Mouse (Mus musculus) retina, embryonic 14.5 days (tissue): ENCODE data around the gene Ptpn22.
"Not testable (repeated sequence)": the region's sequence is repeated elsewhere in the genome, so short reads cannot be mapped to it uniquely, and the experiment has no call there.

Source experiments
- DNase-seq: peaks from one replicate; pipeline ENCODE4 v3.0.0-alpha.2; 2015; ENCODE audit warnings: low spot score

Gene Ptpn22

DNA sequence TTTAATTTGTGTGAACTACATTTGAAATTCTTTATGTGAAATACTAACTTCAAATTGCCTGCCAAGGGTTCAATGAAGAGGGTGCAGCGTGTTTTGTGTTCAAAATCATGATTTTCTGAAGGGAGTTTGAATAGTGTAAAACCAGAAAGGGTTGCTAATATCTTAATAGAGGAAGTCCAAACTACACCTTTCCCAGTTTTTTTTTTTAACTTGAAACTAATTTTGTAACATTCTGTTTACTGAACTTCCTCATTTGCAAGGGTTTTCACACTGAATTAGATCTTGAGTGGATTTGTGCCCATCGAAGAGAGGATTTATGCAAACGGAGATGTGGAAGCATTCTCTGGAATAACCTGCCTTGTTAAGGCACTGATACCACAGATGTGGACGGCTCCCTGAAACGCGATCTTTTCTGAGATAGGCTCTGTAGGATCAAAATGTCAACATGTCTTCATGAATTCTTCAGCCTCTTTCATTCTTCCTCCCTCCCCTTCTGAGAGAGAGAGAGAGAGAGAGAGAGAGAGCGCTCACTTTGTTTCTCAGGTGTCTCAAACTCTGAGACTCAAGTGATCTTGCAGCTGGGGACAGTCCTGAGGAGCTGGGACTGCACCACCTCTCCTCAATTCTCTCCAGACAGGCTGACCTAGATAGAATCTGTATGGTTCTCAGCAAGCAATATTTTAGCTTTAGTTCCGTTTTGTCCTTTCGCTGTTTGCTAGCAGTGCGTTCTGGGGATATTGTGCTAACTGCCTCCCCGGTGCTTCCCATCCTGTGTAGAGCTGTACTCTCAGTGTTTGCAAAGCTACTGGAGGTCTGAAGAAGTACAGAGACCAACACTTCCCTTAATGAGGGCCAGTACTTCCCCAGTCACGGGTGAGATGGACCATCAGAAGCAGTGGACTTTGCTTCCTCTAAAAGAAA lies at the start of gene Ptpn22:
Gene Ptpn22, plus strand, starts transcription at position 915 of the 921 bp plus-strand sequence.
- no peak for DNase-seq

DNA sequence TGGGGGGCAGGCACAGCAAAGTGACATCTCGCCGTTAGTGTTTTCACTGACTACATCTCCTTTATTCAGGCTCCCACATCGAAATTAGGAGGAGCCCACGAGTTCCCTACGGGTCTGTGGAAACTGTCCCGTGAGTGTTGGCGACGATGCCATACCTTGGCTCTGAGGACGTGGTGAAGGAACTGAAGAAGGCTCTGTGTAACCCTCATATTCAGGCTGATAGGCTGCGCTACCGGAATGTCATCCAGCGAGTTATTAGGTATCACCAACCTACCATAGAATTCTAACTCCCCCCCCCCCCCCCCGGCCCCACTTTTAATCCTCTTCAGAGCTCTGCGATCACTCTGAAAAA lies 49.8 kb upstream of the Ptpn22 start:
- no peak for DNase-seq

DNA sequence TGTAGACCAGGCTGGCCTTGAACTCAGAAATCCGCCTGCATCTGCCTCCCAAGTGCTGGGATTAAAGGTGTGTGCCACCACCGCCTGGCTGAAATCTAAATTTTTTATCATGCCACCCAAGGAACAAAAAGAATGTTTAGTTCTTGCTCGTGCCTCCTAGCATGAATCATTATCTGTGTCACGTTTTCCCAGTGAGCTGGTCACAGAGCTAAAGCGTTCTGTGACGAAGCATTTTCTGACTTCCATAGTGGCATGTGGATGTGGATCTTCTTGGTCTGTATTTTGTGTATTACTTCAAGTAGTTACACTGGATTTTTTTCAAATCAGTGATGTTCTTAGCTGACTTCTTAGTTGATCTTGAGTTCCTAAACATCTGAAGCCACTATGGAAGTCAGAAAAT lies 48.6 kb upstream of the Ptpn22 start:
- no peak for DNase-seq

DNA sequence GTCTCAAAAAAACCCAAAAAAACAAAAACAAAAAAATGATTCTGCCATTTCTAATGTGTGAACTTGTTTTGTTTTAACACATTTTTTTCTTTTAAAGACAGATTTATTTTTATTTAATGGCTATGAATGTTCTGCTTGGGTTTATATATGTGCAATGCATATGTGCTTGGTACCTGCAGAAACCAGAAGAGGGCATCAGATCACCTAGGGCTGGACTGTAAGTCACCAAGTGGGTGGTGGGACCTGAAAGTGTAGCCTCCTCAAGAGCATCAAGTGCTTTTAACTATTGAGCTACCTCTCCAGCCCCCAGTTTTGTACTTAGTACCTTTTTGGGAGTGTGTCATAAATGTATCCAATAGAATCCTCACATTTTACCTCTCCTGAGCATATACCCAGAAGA lies 32.0 kb upstream of the Ptpn22 start:
- DNase-seq: no peak

DNA sequence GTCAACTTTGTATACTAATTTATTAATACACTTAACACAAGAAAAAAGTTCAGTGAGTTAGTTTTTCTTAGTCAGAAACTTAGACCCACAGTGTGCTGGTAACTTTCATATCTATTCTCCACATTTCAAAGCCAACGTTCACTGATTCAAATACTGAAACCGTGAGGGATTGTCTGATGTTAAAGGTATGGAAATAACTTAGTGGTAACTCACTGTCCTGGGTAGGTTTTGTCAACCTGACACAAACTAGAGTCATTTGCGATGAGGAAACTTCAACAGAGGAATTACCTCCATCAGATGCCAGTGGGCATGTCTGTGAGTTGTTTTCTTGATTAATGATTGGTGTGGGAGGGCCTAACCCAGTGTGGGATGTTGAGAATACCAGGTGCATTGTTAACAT lies 30.6 kb upstream of the Ptpn22 start:
- DNase-seq: no peak

DNA sequence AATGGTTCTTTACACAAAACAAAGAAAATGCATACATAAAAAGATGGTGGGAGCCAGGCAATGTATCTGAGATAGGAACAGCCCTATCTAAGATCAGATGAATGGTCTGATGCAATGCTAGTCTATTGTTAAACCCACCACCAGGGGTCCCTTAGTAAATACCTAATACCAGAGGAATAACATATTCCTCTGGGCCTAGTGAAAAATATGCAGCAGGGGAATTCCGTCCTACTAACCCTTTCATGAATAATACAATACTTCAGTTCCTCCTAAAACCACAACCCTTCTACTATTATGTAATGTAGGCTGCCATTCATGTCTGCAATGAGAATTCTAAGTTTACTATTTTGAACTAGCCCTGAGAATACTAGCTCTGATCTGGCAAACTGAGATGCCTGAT lies 28.9 kb upstream of the Ptpn22 start:
- not testable (repeated sequence) for DNase-seq

DNA sequence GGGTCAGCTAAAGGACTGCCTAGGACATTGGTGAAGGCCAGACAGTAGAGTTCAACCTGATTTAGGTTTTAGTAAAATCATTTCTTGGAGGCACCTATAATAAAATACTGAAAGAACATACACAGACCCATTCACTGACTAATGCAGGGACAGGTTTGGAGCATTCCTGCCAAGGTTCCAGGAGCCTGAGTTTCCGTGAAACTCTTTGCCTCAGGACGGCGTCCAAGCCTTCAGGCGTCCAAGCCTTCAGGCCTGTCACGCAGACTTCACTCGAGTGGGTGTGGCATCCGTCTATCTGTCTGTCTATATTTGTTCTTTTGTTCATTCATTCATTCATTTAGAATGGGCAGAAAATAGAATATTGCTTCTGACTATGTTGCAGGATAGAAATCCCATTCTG lies 28.4 kb upstream of the Ptpn22 start:
- DNase-seq: no peak

DNA sequence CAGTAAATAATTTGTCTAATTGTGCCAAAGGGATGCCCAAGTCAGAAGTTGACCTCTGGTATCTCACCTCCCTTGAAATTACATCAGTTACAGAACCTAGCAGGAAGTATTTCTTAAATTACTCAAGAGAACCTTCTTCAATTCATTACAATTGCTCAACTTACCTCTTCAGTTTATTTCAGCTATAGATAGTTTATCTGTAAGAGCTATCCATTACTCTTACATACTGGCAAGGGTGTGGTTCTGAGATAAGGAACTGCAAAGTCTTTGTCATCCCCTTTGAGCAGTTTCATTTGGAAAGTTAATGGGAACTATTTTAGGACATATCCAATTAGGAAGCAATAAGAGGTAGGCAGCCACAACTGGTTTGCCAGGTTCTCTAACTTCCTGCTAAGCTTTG lies 27.2 kb upstream of the Ptpn22 start, which contains the start of gene Bcl2l15:
Gene Bcl2l15, plus strand, starts transcription at position 176 of the 400 bp plus-strand sequence.
- DNase-seq: no peak

DNA sequence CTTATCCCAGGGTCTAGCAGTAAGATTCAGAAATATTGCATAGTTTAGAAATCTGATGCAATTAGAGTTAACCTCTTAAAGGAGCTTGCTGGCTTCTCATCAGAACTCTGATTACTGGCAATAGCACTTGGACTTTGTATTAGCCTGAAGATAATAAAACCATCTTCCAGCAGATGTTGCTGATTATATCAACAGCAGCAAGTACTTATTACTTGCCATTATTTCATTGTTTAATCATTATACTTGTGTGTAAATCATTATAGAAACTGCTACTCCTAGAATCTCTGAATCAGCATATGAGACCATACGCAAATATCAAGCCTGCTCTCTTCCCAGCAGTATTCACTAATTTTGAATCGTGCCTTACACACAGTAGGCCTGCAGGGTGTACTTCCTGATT lies 25.6 kb upstream of the Ptpn22 start:
- no peak for DNase-seq

DNA sequence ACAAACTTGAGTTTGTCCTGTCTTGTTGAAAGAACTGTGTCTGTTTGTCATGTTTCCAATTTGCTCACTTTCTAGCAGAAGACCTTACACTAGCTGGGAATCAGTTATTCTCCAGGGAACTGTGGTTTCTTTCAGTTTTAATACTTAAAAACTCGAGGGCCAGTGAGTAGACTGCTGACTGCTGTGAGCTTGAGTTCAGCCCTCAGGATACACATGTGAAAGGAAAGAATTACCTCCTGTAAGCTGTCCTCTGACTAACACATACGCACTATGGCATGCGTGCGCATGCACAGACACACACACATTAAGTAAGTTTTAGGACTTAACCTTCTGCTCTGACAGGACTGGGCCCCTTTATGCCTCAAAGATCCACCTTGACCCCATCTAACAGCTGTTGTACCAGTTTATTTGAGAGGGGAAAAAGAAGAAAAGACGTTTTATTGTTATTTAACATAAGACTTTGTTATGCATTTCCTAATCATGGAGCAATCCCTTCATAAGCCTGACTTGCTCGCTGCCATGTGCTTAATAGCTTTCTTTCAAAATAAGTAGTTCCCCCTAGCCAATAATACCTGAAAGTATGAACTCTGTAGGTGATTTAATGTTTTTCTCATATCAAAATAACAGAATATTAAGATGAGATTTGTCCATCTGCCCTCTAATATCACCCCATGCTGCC lies 24.2 kb upstream of the Ptpn22 start:
- DNase-seq: no peak

DNA sequence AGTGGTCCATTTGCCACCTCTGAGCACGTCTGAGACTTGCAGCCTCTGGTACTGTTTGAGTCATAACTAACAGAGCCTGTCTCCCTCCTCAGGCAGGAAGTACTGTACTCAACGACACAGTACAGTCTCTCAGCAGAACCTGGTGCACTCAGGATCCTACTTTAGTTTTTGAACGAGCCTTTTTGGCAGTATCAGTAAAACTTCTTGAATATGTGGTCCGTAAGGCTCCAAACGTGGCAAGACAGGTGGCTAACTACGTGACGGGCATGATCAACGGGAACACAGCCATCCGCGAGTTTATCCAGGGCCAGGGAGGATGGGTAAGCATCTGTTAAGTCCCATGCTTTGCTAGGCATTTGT lies 23.7 kb upstream of the Ptpn22 start:
- DNase-seq: no peak

DNA sequence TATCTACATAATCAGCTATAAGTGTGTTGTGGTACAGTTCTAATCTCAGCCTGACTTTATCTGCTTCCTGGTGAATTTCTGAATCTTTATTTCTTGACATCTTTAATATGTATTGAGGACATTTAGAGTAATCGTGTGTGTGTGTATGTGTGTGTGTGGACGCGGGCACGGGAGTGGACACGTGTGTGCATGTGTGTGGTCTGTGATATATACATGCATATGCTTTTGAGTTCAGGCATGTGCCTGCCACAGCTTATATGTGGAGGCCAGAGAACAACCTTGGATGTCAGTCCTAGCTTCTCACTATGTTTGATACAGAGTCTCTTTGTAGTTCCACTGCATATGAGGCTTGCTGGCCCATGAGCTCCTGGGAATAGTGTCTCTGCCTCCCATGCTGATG lies 23.1 kb upstream of the Ptpn22 start:
- no peak for DNase-seq

DNA sequence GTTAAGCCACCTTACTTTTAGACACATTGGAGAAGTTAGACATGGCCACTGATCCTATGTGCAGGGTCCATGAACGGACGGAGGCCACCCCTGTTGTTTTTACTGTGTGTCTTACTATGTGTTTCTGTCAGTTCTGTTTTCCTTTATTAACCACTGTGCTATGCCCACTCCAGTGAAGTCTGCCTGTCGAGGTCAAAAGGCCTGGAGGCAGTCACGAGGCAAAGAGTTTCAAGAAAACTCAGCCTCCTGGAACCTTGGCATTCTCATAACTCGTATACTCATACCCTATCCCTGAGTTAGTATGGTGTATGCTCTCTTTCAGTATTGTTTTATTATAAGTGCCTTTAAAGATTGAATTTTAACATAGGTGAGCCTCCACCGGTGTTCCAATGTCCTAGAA lies 19.9 kb upstream of the Ptpn22 start:
- DNase-seq: no peak

DNA sequence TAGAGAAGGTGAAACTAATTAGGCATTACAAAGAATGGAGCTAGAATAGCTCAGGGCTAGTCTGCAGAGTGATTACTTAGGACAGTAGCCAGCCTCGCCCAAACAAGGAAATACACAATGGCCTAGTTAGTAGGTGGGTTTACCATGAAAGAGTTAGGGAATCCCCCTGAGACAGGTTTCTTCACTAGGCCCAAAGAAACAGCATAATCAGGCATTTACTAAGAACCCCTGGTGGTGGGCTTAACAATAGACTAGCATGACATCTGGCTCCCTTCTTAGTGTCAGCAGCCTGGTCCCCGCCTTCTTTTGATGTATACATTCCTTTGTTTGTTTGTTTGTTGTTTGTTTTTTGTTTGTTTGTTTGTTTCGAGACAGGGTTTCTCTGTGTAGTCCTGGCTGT lies 19.4 kb upstream of the Ptpn22 start:
- not testable (repeated sequence) for DNase-seq

DNA sequence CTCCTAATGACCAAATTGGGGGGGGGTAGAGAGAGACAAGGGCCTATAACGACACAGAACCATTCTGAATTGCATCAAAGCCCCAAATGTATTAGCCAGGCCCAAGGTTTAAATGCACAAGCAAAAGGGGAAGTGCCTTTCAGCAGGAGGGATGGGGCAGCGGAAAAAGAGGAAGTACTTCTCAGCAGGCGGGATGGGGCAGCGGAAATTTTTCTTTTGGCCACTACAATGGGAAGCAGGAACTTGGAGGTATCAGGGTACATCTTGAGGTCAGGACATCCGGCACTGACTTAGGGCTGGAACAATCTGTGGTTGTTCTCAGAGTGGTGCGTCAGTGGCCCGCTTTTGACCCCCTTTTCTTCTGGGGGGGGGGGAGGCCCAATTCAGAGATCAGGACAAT lies 18.6 kb upstream of the Ptpn22 start:
- not testable (repeated sequence) for DNase-seq

DNA sequence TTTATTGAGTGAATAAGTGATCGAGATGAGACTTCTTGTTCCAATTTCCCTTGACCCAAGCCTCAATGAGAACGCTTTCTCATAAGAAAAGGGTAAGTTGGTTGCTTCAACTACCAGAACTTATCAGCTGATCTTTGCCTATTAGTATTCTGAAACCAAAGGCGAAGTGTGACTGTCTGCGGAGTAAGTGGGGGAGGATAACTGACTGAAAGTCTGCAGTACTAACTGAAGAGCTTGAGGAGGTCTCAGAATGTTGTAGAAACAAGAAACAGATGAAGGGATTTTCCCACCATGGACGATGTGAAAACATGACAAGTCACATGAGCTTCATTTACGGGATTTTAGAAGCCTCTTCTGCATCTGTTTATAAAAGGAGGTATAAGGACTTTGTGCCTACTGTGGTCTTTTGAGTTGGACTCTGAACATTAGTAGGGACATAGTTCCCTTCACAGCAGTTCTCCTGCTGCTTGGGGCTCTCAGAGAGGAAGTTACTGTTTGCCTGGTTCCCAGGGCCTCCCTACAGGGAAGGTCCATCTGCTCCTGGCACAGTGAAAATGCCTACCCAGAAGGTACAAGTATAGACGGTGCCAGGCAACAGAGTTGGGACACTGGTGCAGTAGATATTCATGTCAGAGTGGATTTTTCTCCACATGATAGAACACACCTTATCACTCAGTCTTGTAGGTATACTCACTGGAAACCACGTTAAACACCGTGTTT lies 8.8 kb upstream of the Ptpn22 start:
- DNase-seq: no peak

DNA sequence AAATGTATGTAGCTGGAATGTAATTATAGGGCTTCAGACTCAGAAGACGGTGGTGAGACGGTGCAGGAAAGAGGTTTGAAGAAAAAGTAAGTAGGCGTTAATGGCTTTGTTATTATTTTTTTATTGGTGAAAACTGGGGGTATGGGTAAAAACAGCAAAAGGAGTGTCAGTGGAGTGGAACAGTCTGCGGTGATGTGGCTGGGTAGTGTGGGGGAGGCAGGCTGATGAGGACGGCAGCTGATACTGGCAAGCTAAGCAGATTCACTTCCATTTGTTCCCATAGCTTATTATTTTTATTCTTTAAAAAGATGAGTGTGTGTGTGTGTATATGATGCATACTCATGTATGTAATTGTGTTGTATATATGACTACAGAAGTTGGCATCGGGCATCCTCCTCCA lies 8.1 kb upstream of the Ptpn22 start:
- DNase-seq: no peak

DNA sequence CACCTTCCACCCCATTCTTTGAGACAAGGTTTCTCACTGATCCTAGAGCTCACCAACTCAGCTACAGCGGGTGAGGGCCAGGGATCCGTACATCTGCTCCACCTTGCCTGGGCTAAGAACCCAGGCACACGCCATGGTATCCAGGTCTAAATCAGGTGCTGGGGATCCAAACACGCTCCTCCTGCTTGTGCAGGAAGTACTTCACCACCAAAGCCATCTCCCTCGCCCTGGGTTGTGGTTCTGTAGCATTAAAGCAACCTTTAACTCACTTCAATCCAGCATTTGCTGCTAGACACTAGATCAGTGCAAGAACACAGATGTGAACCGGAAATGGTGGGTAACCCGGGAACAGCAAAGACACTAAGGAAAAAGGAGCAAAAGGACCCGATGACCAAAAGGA lies 7.7 kb upstream of the Ptpn22 start:
- no peak for DNase-seq

DNA sequence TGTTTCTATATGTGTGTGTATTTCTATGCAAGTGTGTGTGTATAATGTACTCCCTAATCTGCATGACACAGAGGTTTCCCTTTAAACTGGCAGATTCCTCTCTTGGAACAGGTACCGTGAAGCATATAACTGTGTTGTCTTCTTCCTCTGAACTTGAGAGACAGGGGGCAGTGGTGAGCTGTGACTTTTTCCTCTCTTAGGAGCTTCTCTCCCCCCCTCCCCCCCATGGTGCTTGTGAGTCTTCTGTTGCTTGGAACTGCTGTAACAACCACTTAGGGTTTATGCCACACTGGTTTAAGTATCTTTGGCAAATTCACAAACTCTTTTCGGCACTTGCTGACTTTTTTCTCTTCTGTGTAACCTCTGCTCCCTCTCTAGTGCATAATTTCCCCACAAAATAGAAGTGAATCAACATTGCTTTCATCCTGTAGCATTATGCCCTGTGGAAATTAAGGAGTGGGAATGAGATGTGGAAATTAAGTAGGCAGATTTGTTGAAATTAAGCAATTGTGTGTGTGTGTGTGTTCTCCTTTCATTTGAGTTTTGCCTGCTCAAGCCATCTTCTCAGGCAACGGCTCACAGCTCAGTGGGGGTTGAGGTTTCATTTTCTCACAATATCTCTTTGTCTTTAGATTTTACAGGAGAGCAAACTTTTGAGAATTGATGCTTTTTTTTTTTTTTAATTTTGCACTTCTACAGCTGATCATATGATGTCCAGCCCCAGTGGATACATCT lies 6.9 kb upstream of the Ptpn22 start:
- DNase-seq: peak; percentile 61

DNA sequence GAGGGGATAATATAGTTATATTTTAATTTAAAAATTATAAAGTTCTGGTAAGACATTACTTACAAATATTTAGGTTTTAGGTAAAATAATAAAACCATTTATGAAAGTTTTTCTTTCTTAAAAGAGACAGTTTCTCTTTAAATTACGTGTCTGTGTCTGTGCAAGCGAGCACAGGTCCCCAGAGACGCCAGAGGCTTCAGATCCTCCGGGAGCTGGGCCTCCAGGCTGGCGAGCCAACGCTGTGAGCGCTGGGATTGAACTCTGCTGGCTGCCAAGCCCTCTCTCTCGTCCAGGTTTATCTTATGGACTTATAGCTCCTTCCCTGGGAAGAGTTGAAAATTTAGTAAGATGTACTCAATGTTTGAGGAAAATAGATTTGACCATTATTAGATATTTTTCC lies 5.8 kb upstream of the Ptpn22 start:
- no peak for DNase-seq

DNA sequence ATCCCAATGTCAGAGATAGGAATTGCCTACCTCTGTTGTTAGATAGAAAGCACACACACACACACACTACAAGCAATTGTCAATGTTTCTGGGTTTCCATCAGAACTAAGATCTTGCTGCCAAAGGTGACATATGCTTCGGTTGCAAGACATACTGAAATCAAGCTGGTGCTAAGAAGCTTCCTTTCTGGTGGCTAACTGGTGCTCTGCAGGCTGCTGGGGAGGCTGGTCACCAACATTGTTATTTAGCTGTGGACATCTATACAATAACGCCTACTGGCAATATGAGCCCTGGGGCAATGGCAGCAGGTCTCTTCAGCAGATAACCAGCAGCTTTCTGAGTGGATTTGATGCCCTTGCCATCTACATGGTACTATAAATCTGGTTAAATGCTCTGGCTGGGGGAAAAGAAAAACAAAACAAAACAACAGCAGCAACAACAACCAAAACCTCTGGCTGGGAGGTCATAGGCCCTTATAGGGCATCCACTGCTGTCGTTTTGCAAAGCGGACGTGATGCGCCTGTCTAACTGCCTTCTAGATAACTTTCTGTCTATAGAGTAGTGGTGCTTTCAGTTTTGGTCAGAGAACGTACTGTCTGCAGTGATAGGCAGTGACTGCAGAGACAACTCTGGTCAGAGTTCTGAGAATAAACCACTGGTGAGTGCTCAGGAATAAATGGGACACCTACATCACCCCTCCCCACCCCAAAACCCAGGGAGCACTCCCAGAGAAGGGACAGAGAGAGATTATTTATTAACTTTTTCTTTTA lies 2.4 kb upstream of the Ptpn22 start:
- no peak for DNase-seq
